Mouse (Mus musculus): Measurements from ENCODE around the gene 4932438H23Rik.

The 4932438H23Rik gene

DNA sequence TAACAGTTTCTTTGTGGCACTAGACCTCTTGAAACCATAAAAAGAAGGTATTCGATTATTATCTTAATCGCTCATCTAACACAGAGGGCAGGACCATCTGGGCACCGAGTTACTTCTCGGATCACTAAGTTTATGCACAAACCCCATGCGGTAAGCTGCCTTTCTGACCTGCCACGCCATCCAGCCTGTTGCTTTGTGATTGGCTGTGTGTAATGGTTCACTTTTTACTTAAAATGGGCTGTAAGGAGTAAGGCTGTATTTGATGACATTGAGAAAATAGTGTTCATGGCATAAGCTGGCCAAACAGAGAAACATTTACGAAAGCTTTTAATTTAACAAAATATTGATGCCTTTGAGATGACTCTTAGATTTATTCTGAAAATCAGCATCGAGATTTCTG, at the start of gene 4932438H23Rik:
Gene 4932438H23Rik (minus strand): TSS at position 101 of the 400 bp plus-strand sequence.
- DNase-seq, result no peak

DNA sequence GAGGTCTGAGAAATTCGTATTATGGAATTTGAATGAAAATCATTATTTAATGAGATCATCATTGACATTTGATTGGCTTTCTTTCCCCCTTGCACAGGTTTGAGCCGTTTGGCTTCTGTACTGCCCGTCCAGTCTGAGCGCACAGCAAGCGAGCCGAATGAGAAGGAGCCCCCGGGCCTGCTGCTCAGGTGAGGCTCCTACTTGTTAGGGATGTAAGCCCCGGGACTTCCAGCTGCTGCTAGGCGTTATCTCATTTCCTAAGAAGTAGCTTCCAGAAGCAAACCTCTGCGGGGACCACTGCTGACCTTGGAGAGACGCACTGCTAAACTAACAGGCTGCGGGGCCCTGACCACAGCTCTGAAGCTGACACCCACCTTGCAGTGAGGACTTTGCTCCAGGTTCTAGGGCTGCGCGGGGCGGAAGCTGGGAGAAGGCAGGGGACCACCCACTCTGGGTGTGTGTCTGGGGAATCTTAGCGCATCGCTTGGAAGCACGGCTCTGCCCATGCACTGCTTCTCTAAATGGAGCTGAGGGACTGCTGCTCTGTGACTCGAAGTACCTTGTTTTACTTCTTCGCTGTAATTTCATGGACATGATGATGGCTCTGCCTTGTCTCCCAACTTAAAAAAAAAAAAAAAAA, 46.2 kb upstream of the 4932438H23Rik start:
- DNase-seq, result no peak

DNA sequence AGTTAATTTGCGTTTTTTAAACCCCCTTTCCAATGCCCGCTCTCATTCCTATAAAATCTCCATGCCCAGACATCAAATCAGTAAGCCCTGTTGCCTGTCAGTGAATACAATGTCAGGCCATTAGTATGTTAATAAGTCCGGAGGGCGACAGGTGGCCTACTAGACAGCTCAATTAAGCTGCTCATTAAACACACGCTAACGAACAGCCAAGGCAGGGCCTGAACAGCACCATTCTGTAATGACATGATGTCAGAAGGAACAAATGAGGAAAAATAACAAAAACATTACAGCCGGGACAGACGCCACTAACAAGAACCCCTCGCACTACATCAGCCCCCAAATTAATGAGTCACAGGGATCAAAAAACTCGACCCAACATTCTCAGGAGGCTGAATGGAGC, 45.5 kb upstream of the 4932438H23Rik start:
- no peak for DNase-seq

DNA sequence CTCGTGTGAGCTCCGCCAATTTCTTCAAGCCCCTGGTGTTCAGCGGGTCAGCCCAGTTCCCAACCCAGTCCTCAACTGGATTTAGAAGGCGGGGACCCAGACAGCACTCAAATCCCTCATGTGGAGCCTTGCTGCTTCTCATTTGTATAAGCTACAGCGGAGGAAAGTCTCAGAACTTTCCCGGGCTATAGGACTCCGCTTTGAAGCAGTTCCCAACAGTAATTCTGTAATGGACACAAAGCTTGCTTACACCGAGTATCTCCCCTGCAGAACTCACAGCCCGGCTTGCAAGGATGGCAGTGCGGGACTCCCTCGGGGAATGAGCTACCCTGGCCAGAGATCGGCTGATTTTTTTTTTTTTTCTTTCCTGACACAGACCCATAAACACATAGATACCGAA, 45.1 kb upstream of the 4932438H23Rik start:
- DNase-seq, result no peak

DNA sequence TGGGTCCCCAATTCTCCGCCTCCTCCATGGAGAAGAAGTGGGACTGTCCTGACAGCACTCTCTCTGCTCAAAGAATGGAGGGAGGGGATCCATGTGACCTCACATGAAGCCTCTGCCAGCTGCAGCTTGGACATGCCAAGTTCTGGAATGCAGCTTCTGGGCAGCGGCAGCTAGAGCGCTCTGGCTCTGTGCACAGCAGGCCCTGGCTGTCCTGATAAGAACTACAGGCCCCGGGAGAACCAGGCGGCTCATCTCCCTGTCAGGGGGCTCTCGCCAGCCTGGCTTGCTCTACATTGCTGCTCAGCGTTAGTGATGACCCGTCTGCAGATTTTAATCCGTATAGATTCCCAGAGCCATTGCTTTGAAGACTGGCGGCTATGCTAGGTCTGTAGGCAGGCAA, 44.6 kb upstream of the 4932438H23Rik start:
- DNase-seq, result peak; percentile 7

DNA sequence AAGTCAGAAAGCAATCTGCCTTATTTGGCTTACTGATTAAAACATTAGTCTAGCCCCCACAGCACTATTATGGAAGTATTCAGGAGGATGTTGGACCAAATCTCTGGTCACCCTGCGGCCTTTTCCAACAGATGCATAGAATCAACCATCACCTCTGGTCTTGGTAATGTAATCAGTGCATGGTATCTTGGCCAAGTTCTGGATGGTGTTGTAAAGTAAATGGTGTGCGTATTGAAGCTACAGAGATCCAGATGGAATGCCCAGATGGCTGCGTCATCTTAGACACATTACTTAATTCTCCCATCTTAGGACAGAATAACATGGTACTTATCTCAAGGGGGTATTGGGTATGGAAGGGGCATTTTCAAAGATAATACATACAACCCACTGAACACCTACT, 43.8 kb upstream of the 4932438H23Rik start:
- no peak for DNase-seq

DNA sequence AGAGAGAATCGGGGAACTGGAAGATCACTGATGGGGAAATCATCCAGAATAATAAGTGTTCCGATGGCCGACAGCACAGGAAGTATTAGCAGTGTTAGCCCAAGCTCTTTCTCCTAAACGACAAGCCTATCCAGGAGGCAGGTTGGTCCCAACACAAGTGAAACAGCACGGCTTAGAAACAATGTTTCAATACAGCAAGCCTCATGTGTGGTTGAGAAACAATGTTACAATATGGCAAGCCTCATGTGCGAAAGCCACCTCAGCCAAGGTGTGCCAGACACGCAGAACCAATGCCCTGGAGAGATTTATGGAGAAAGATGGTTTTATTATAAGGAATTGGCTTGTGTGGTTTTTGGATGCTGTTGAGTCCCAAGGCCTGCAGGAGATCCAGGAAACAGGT, 43.2 kb upstream of the 4932438H23Rik start:
- DNase-seq, result no peak

DNA sequence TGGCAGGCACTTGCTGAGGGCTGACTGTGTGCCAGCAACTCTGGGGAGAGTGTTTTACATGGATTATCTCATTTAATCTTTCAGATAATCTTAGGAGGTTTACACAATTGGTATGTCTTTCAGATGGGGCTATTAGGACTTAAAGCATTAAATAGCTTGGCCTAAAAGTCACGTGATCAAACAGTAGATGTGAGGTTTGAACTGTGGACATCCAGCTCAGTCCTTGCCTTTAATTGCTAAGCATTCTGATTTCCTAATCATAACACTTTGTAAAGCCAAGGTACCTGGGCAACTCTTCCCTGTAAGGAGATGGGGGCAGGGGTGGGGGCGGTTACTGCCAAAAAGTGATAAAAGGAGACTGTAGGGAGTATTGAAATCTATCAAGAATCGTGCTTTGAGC, 41.7 kb upstream of the 4932438H23Rik start:
- DNase-seq, result no peak

DNA sequence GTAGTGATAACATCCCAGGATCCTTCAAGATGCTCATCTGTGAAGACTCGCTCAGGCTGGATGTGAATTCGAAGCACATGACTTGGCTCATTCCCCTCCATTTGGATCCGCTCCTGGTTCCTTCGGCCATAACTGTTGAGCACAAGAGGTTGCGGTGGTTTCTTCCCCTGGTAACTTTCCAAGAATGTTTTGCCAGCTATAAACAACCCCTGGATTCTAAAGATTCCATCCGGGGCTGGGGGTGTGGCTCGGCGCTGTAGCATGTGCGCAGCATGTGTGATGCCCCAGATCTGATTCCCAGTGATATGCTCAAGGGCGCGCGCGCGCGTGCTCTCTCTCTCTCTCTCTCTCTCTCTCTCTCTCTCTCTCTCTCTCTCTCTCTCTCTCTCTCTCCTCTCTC, 35.0 kb upstream of the 4932438H23Rik start:
- DNase-seq, result no peak

DNA sequence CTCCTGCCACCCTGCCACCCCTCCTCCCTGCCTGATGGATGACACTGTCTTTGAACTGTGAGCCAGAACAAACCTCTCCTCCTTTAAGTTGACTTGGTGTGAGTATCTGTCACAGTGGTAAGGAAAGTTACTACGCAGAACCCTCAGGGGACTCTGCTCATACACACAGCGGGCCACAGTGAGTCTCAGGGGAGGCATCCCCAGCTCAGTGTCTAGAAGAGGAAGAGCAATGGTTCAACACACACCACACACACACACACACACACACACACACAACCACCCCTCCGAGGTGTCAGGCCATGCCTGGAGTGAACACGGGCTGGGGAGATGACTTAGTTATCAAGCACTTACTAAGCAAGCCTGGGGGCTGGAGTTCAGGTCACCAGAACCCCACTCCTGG, 33.5 kb upstream of the 4932438H23Rik start:
- DNase-seq, result no peak

DNA sequence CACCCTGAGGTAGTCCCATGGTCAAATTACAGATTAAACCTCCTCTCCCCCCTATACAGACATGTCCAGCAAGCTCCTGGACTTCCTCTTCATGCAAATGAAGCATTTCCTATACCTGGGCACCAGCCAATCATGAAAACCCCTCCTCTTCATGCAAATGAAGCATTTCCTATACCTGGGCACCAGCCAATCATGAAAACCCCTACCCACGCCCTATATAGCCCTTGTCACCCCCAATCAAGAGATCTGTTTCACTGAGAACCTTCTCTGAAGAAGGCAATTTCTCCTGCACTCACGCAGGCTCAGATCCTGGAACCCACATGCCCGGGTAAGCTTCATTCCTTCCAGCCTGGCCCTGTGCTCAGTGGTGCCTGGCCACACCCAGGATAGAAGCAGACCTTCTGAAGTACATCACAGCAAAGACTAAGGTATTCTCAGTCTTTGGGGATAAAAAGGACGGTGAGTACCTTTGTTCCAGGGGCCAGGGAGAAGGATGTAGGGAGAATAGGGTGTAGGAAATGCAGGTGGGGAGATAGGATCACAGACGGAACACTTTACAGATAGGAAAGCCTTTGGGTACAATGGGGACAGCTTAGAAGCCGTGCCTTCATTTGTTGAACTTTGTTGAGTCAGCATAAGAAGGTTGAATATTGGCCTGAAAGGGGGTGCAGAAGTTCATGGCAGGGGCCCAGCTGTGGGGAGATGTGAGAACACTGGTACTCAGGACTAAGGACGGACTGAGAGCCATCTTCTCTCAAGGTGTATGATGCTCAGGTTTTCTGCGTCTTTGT, 32.0 kb upstream of the 4932438H23Rik start:
- DNase-seq, result no peak

DNA sequence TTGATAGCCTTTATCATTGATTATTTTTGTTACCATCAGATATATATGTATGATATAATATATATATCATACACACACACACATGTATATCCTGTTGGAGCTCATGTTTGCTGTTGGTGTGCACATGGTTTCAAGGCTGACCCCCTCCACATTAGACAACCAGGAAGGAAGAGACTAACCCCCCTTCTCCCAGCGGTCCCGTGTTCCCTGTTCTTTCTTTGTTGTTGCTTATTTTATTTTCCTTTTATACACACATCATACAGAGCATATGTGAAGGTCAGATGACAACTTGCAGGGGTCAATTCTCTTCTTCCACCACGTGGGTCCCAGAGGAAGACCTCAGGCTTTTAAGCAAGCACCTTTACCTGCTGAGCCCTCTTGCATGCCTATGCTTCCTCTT, 29.3 kb upstream of the 4932438H23Rik start:
- no peak for DNase-seq

DNA sequence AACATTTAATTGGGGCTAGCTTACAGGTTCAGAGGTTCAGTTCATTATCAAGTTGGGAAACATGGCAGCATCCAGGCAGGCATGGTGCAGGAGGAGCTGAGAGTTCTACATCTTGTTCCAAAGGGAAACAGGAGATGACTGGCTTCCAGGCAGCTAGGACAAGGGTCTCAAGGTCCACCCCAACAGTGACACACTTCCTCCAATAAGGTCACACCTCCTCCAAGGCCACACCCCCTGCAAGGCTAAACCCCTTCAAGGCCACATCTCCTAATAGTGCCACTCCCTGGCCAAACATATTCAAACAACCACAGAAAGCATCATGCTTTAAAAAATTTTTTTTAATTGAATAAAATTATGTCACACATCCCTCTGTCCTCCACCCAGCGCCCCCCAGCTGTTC, 28.9 kb upstream of the 4932438H23Rik start:
- DNase-seq, result no peak

DNA sequence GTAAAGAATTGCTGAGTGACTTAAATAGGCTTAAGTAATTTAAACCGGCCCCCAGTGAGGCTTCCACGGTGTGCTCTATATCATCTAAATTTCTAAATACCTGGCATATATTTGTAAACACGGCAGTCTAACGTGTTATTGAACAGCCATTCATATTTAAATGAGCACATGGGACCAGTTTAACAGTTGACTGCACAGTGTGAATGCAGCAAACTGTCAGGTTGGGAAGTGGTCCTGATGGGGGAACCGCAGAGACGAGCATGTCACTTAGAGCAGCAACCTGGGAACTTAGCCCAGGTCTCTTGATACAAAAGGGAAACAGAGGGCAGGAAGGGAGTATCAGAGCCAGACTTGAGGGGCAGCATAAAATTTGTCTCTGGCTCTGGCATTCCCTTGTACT, 25.0 kb upstream of the 4932438H23Rik start:
- no peak for DNase-seq

DNA sequence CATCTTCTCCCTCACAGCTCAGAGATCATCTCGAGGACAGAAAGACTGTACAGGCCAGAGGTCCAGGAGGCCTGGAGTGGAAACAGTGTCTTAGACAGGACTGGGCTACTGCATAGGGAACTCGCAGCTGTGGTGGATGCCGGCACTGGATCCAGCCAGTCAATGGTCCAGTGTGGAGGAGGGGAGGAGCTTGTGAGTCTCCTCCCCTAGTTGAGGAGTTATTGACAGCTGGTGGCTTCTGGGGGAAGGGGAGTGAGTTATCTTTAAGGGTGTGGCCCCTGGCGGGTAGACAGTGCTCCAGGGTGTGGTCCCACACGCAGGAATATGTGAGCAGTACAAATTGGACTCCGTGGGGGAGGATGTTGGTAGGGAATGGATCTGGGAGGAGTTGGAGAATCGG, 21.8 kb upstream of the 4932438H23Rik start:
- DNase-seq, result no peak

DNA sequence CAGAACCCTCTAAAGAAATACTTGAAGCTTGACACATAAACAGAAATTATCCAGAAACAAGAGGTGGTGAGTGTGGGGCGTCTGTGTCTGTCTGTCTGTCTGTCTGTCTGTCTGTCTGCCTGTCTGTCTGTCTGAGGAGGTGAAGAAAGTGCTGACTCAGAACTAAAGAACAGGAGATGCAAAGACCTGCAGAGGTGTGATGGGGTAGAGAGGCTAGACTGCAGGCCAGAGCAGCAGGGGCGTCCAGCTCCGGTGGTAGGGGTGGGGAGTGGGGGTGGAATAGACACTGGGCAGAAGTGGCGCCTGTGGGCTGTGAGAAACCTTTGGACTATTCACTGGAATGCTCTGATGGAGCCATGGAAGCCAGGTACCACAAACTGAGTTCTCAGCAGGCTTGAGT, 21.1 kb upstream of the 4932438H23Rik start:
- DNase-seq, result no peak

DNA sequence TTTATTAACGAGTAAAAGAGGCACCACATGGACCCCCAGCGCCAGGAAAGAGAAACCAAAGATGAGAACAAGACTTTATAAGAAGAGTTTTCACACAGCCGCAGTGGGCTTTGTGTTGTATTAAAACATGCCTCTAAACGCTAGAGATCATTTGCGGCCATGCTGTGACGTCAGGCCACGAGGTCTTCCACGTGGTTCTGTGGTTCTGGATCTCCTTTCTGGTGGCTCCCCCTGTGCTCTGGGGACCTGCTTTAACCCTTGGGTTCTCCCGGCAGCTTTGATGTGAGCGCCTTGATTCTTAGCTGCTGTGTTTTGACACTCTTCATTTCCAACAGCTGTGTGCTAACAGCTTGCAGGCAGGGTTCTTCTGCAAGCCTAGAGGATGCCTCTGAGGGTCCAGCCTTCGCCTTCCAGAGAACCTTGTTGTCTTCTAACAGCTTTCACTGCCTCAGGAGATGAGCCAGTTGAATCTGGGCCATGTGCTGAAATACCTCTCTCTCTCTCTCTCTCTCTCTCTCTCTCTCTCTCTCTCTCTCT, 16.1 kb upstream of the 4932438H23Rik start:
- no peak for DNase-seq

DNA sequence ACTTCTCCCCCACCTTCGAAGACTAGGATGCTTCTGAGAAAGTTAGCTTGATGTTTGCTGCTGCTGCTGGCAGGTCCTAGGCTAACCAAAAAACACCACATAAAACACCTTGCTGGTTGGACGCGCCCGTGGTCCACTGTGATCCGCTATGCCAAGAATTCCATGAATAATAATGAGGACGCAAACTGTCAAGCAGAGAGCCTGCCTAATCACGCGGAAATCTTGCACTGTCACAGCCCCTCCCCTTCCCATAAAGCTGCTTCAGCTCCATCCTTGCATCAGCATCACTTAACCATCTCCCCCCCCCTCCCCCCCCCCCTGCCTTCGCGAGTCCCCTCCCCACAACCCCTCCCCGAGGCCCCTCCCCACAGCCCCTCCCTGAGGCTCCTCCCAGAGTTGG, 12.7 kb upstream of the 4932438H23Rik start:
- DNase-seq, result no peak

DNA sequence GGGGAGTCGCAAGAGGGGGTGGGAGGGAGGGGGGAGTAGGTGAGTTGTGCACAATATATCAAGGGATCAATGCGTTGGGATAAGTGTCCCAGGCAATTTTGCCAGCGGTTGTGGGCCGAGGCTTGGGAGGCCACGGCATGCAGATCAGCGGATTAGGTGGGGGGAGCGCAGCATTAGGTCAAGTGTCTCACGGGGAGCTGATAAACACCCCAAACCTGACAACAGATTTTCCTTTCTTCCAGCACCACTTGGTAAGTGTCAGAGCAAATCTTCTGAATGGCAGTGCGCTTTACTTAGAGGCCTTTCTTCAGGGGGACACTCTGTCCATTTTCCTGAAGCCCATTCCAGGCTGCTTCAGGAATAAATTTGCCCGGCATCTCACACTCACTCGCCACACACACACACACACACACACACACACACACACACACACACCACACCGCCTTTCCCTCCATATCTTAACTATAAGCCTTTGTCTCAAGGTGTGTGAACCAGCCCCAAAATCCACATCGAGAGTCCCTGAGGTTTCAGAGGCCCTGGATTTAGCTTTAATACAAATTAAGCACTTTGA, 10.6 kb upstream of the 4932438H23Rik start:
- no peak for DNase-seq

DNA sequence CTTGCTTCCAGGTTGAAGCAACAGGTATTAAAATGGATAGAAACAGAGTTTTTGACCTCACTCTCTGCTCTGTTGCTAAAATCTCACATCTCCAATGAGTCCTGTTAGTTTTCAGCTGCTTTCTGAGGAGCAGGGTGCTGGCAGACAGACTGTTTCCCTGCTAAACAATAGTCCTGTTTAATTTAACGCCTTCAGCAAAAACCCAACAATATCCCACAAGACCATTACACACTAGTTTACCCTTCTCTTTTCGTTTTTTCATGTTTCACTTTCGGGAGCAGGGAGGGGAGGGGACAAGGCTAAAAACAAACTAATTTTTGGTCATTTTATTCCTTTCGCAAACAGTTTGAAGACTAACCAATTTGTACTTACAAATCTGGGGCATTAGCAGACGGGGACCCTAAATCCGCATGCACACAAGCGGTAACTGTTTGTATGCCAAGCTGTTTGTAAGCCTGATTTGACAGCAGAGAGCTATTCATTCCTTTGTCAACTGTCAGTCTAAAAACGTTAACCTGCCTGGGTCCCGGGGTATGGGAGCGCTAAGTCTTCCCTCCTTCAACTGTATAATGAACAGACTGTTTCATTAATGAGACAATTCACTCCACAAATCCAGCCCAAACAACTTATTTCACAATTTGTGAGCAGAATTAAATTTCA, 10.0 kb upstream of the 4932438H23Rik start:
- no peak for DNase-seq

DNA sequence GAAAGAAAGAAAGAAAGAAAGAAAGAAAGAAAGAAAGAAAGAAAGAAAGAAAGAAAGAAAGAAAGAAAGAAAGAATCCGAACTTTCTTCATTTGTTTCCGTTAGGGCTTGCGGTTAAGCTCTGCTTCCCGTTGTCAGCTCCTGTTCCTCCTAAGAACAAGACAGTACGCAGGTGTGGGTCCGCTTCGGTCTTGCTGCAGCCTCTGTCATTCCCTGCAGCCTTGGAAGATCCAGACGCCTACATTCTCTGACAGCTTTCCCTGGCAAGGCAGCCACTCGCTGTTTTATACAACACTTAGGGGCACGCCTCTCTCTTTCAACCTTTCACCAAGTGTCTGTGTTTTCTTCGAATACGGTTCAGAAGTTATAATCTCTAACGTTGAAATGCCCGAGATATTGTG, 8.5 kb upstream of the 4932438H23Rik start:
- DNase-seq, result no peak

DNA sequence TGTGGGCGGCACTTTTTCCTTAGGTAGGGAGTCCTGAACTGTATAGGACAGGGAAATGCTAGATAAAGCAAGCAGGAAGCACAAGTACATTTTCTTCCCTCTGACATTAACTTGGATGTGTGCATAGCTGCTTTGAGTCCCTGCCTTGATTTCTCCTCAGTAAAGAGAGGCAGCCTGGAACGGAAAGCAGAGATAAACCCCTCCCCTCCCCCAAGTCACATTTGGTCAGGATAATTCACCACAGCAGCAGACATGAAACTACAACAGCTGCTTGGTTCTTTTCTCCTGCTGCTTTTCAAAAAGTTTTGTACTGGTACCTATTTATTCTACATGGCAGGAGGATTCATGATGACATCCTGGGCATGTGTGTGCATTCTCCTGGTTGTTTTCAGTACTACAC, 5.6 kb upstream of the 4932438H23Rik start:
- DNase-seq, result no peak

DNA sequence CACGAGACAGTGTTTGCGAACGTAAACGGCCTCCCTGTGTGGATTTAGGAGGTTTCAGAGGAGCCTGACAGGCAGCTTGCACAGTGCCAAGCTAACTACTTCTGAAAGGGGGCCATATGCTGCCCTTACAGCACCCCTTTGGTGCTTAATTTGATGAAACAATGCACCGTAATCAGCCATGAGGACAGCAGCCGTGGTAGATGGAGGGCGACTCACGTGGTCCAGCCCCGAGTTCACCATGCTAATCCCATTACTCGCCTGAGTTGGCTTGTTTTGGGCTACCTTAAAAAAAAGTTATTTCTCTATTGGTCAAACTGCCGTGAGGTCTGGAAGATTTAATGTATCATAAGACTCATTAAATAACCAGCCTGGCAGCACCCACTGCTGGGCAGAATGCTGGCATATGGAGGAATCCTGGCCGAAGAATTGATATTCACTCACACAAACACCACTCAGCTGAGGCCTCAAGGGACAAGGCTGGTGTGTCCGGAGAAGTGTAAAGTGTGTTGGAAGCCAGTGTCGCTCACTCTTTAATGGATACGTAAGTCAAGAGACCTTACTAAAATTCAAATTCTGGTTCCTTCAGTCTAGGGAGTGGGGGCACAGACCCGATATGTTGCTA, 4.6 kb upstream of the 4932438H23Rik start:
- no peak for DNase-seq
